Mouse (Mus musculus): ENCODE results near the gene Asb16.
"Not testable (repeated sequence)": the region's sequence is repeated elsewhere in the genome, so short reads cannot be mapped to it uniquely, and the experiment has no call there.

Asb16 gene

DNA sequence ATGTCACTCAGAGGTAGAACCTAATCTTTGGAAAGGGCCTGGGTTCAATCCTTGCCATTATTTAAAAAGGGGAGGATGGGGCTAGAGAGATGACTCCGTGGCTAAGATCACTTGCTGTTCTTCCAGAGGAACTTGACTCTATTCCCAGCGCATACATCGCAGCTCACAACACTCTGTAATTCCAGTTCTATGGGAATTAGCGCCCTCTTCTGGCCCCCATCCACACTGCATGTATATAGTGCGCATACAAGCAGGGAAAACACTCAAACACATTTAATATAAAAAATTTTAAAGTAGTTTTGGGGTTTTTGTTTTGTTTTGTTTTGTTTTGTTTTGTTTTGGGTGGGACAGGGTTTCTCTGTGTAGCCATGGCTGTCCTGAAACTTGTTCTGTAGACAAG is 26.7 kb upstream of the Asb16 start:
- DNase-seq (ENCODE audit: low read depth, low spot score): no peak

- DNase-seq (ENCODE audit: low read depth, low spot score): no peak
These were observed 23.6 kb upstream of the Asb16 start for GRCm38 (mm10) chr11:102244926-102245449.

- no peak for DNase-seq (ENCODE audit: low read depth, low spot score)
These were observed 22.8 kb upstream of the Asb16 start for GRCm38 (mm10) chr11:102245581-102246272.

GRCm38 (mm10) chr11:102246273-102246635 is 22.3 kb upstream of the Asb16 start:
- no peak for DNase-seq (ENCODE audit: low read depth, low spot score)

DNA sequence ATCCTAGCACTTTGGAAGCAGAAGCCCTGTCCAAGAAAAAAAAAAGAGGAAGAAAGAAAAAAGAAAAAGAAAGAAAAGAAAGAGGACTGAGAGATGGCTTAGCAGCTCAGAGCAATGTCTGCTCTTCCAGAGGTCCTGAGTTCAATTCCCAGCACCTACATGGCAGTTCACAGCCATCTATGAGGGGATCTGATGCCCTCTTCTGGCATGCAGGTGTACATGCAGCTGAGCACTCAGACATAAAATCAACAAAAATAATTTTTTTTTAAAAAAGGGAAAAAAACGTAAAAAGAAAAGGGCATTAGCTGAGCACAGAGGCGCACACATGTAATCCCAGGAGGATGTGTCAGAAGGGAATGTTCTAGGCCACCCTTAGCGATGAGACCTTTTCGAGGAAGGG is 21.7 kb upstream of the Asb16 start:
- DNase-seq (ENCODE audit: low read depth, low spot score): no peak

GRCm38 (mm10) chr11:102248630-102249230 is 19.8 kb upstream of the Asb16 start, which contains the start of gene BC030867:
Gene BC030867 (plus strand): TSS chr11:102248882.
- peak; percentile 98 for DNase-seq (ENCODE audit: low read depth, low spot score)

DNA sequence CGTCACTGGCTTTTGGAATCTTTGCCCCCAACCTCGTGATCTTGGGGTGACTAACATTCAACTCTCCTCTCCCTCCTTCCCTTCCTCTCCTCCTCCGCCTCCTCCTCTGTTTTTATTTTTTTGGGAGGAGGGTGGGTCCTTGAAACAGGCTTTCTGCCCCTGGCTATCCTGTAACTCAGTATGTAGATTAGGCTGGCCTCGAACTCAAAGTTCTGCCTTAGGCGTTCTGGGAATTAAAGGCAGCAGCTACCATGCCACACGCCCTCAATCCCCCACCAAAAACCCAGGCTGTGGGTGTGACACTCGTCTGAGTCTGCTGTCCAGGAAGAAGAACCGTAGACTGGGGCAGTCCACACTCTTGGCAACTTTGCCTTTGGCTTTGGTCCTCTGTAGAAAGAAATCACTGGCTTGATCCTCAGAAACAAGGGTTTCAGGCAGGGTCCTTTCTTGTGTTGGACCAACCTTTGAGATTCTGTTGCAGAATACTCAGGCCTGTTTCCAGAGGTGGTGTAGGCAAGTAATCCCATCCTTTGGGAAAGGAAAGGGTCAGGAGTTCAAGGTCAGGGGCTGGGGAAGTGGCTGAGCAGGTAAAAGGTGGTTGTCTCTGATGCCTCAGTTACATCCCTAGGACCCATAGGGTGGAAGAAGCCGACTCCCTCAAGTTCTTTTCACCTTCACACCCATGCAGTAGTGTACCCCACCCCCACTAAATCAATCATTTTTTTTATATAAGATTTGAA is 19.0 kb upstream of the Asb16 start:
- no peak for DNase-seq (ENCODE audit: low read depth, low spot score)

GRCm38 (mm10) chr11:102257514-102257913 is 11.0 kb upstream of the Asb16 start:
- DNase-seq (ENCODE audit: low read depth, low spot score): no peak

DNA sequence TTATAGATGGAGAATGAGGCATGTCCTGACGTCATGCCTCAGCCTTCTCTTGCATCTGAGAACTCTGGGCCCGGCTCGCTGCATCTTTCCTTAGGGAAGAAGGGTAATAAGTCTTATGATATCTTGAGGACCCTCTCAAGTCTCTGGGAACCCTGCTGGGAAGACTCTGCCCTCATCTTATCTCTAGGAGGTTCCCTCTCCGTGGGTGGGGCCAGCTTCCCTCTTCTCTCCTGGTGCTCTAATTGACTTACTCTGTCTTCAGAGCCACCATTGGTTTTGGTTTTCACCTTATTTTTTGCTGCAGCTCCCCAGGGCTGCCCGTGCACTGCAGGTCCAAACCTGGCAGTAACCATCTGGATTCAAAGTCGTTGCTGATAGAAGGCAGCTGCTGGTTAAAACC is 10.4 kb upstream of the Asb16 start:
- no peak for DNase-seq (ENCODE audit: low read depth, low spot score)

GRCm38 (mm10) chr11:102258521-102258920 is 10.0 kb upstream of the Asb16 start:
- DNase-seq (ENCODE audit: low read depth, low spot score): no peak

DNA sequence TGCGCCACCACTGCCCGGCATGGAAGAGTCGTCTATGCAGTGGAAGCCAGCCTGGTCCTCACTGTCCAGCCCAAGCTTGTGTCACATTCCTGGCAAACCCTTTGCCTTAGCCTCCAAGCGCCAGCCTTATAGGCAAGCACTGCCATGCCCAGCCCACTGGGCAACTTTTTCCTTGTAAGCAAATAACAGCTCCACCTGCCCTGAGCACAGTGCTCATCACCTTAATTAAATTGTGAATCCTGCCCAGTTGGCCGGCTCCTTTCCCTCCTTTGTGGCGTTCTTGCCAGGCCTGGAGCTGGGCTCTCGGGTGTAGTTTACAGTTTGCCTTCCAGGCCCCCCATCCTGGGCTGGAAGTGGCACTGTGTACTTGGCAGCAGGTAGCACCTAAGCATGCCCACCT is 5.3 kb upstream of the Asb16 start:
- no peak for DNase-seq (ENCODE audit: low read depth, low spot score)

DNA sequence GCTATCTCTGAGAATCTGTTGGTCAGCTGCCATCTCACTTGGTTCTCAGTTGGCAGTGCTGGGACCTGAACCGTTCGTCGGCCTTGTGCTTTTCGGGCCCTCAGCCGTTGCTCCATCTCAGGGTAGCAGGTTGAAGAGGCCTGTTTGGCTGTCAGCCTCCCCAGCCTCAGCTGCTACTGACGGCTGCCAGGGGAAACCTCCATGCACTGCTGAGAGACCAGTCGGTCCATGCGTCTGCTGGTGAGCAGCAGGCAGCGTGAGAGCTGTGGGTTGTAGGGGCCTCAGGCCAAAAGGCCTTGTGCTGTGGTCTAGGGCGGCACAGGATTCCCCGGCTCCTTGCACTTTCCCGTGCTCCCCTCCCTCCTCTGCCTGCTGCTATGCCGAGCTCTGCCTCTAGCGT is 2.7 kb upstream of the Asb16 start:
- DNase-seq (ENCODE audit: low read depth, low spot score): no peak

- no peak for DNase-seq (ENCODE audit: low read depth, low spot score)
These were observed 1.8 kb upstream of the Asb16 start for GRCm38 (mm10) chr11:102266631-102267355.

DNA sequence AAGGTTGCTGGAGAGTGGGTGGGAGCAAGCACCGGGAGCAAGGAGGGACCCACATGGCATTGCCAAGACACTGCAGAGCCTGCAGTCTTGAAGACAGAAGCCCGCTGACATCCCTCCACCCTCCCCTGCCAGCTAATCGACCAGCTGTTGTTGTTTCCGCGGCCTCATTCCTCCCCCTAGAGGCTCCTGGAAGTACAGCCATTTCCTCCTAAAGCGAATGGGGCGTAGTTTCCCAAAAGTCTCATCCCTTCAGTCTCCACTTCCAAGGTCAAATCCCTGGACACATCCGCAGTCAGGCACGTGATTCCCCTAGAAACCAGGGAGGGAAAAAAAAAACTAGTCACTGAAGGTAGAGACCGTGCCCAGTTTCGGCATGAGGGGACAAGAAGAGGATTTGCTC is 1.1 kb upstream of the Asb16 start:
- peak; percentile 86 for DNase-seq (ENCODE audit: low read depth, low spot score)

DNA sequence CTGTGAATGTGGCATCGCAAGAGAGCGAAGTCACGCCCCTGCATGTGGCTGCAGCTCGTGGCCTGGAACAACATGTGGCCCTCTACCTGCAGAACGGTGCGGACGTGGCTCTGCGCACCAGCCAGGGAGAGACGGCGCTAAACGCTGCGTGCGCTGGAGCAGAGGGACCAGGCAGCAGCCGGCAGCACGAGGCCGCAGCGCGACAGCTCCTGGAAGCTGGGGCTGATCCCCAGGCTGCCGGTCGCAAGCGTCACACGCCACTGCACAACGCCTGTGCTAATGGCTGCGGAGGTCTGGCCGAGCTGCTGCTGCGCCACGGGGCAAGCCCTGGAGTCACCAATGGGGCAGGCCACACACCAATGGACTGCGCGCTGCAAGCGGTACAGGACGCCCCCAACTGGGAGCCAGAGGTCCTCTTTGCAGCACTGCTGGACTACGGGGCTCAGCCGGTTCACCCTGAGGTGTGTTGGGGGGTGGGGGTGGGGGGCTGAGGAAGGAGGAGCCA is 7.9 kb downstream of the Asb16 start:
- no peak for DNase-seq (ENCODE audit: low read depth, low spot score)

GRCm38 (mm10) chr11:102277754-102278153 is 9.2 kb downstream of the Asb16 start:
- no peak for DNase-seq (ENCODE audit: low read depth, low spot score)

DNA sequence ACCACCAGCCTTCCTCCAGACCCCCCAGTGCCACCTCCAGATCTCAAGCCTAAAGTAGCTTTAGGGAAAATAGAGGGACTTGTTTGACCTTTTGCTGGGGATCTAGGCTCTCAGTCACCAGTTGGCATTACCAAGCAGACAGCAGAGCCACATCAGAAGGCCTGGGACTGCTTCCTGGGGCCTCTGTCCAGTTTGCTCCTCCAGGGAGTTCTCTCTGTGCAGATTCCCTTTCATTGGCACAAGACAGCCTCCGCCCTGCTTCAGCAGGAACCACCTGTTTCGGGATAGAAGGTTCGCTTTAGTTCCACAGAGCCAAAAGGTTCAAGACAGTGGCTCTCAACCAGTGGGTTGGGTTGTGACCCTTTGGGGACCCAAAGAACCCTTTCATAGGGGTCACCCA is 11.1 kb downstream of the Asb16 start:
- DNase-seq (ENCODE audit: low read depth, low spot score): no peak

GRCm38 (mm10) chr11:102280267-102280666 is 11.7 kb downstream of the Asb16 start:
- not testable (repeated sequence) for DNase-seq (ENCODE audit: low read depth, low spot score)

GRCm38 (mm10) chr11:102283922-102284321 is 15.4 kb downstream of the Asb16 start:
- DNase-seq (ENCODE audit: low read depth, low spot score): no peak

DNA sequence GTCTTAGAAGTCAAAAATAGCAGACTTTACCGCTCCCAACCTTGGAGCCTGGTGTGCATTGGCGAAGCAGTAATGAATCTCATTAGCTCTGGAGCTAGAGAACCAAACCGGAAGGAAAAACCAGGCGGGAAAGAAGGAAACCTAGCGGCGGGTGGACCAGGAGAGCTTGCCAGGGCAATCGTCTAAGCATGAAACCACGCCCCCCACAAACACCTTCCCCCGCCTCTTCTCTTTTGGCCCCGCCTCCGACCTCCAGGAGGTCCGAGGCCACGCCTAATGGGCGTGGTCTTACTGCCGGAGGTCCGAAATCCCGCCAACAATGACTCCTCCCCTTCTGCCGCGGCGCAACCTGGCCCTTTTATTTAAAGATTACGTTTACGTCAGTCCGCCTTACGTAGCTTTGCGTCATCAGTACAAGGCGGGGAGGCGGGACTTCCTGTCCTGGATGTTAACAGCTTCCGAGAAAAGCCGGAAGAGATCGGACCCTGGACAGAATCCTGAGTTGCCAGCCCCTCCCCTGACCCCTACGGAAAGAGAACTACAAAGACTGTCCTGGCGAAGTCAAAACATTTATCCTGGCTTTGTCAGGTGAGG is 16.1 kb downstream of the Asb16 start, which contains the start of gene Tmub2:
Tmub2 (plus strand) TSS at position 431 of the 594 bp plus-strand sequence.
- DNase-seq (ENCODE audit: low read depth, low spot score): peak; percentile 100
